Mouse (Mus musculus) forebrain, embryonic 12.5 days (tissue): ENCODE measurements around the gene Abca9. TPM values are rescaled to one million over a fixed set of nuclear protein-coding genes. Genes with fewer than 3 reads are reported as not detected.

ENCODE experiments used
- ATAC-seq: fragments of 200-750 bp; cut with Nextera tagmentation; 2 replicates; pipeline ENCODE4 v1.8.0; 2017; ENCODE audit warnings: moderate TSS enrichment; ENCODE audit not compliant: low FRiP score
- H3K27ac ChIP-seq: fragments of 300-500 bp; sonication (generic); 2 replicates; pipeline ENCODE4 v1.5.1; 2016; ENCODE audit warnings: mild to moderate bottlenecking
- H3K27me3 ChIP-seq: fragments of 300-500 bp; sonication (generic); 2 replicates; pipeline ENCODE4 v1.6.1; 2016; ENCODE audit warnings: mild to moderate bottlenecking
- H3K36me3 ChIP-seq: fragments of 300-500 bp; sonication (generic); replicated peaks from 2 replicates; pipeline ENCODE4 v1.6.1; 2016; ENCODE audit warnings: mild to moderate bottlenecking
- H3K4me1 ChIP-seq: fragments of 300-500 bp; sonication (generic); 2 replicates; pipeline ENCODE4 v1.6.1; 2016
- H3K4me2 ChIP-seq: fragments of 300-500 bp; sonication (generic); 2 replicates; pipeline ENCODE4 v1.6.1; 2016; ENCODE audit warnings: mild to moderate bottlenecking, moderate library complexity
- H3K4me3 ChIP-seq: fragments of 300-500 bp; sonication (generic); replicated peaks from 2 replicates; pipeline ENCODE4 v1.5.1; 2016; ENCODE audit warnings: mild to moderate bottlenecking
- H3K9ac ChIP-seq: fragments of 300-500 bp; sonication (generic); 2 replicates; pipeline ENCODE4 v1.6.1; 2016; ENCODE audit warnings: mild to moderate bottlenecking
- H3K9me3 ChIP-seq: fragments of 300-500 bp; sonication (generic); 2 replicates; pipeline ENCODE4 v1.6.1; 2016
- WGBS: fragments of 180-500 bp; shearing (Covaris S2); methylation state at CpG from one replicate; pipeline ENCODE4 v1.1.7; 2016; 5-methylcytosine and 5-hydroxymethylcytosine counted together
- polyA plus RNA-seq: library from polyadenylated mRNA; unstranded; fragments of >200 nt; fragmentation: Nextera tagmentation; extraction: Ambion mirVana; gene quantifications from 2 replicates; pipeline ENCODE4 v1.2.1, GENCODE M21; 2016

Abca9 gene
- polyA plus RNA-seq, 1 experiment from 2014 or later: 3.2 TPM

GRCm38 (mm10) chr11:110145421-110145820, 22.6 kb downstream of the Abca9 start:
- Histone ChIP-seq H3K4me3 (no peak overlapping the region), H3K9ac (no peak overlapping the region), H3K9me3 (no peaks in the 10 kb centered on the region), H3K27ac (no peak overlapping the region), H3K27me3 (no peaks in the 10 kb centered on the region), H3K4me1 (no peaks in the 10 kb centered on the region), H3K4me2 (no peak overlapping the region), H3K36me3 (no peaks in the 10 kb centered on the region)
- WGBS: 92% methylated on average over 11 of the region's 11 CpGs
- ATAC-seq: no peak

DNA sequence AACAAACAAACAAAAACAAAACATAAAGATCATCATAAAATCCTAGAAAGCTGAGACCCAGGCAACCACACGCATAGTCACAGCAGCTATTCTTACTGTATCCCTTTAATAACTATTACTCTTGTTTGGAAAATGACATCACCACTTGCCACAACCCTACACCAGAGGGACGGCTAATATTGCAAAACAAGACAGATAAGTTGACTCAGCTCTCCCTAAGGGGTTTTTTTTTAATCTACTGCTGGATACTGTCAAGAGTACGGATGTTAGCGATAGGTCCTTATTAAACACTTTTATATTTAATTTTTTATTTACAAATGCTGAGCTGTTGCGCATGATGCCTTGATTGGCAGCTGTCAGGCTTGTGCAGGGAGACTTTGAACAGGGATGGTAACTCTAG, 37.2 kb downstream of the Abca9 start:
- WGBS: 91% methylated on average over 5 of the region's 5 CpGs
- no peak overlapping the region for H3K4me2 ChIP-seq
- no peak overlapping the region for H3K9ac ChIP-seq
- H3K36me3 ChIP-seq: no peaks in the 10 kb centered on the region
- H3K4me1 ChIP-seq: no peaks in the 10 kb centered on the region
- no peak overlapping the region for H3K4me3 ChIP-seq
- H3K27me3 ChIP-seq: no peaks in the 10 kb centered on the region
- ATAC-seq: no peak
- no peak overlapping the region for H3K27ac ChIP-seq
- H3K9me3 ChIP-seq: no peaks in the 10 kb centered on the region

GRCm38 (mm10) chr11:110111137-110111536, 56.9 kb downstream of the Abca9 start:
- WGBS: 64% methylated on average over 4 of the region's 4 CpGs
- no peak for ATAC-seq

DNA sequence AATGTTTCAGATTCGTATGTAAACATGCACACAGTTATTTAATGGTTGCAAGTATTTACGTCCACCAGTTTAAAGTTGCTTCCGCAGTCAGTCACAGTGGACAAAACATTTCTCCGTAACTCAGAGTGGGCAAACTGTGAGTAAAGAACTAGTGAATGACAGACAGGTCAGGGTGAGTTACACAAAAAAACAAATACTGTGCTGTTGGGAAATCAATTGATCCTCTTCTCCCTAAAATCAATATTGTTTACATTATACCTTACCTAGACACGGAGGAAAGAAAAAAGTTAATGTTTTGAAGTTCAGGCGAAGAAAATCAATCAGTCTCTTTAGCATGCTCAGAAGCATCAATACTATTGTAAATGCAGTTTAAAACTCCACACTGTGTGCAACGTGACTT, 66.6 kb downstream of the Abca9 start:
- no peaks in the 10 kb centered on the region for H3K27me3 ChIP-seq
- ATAC-seq: no peak
- no peaks in the 10 kb centered on the region for H3K4me1 ChIP-seq
- no peak overlapping the region for H3K27ac ChIP-seq
- H3K4me3 ChIP-seq: no peak overlapping the region
- WGBS: 90% methylated on average over 7 of the region's 7 CpGs
- H3K9me3 ChIP-seq: no peaks in the 10 kb centered on the region
- H3K36me3 ChIP-seq: no peaks in the 10 kb centered on the region
- no peak overlapping the region for H3K4me2 ChIP-seq
- no peak overlapping the region for H3K9ac ChIP-seq

More at GRCm38 (mm10) chr11:110111137-110111536, 56.9 kb downstream of the Abca9 start:
- H3K27me3 ChIP-seq: no peaks in the 10 kb centered on the region
- H3K36me3 ChIP-seq: no peaks in the 10 kb centered on the region
- no peak overlapping the region for H3K4me2 ChIP-seq
- H3K9ac ChIP-seq: no peak overlapping the region
- H3K4me3 ChIP-seq: no peak overlapping the region
- H3K9me3 ChIP-seq: no peaks in the 10 kb centered on the region
- H3K27ac ChIP-seq: no peak overlapping the region
- no peaks in the 10 kb centered on the region for H3K4me1 ChIP-seq

- no peak for ATAC-seq
- no peaks in the 10 kb centered on the region for H3K9me3 ChIP-seq
- H3K4me2 ChIP-seq: no peak overlapping the region
- no peaks in the 10 kb centered on the region for H3K36me3 ChIP-seq
- no peaks in the 10 kb centered on the region for H3K4me1 ChIP-seq
- no peak overlapping the region for H3K27ac ChIP-seq
- no peak overlapping the region for H3K4me3 ChIP-seq
- 80% methylated on average over 4 of the region's 4 CpGs for WGBS
- H3K27me3 ChIP-seq: no peaks in the 10 kb centered on the region
- H3K9ac ChIP-seq: no peak overlapping the region
Measured at GRCm38 (mm10) chr11:110098901-110099300, 69.1 kb downstream of the Abca9 start.

GRCm38 (mm10) chr11:110097465-110097864, 70.5 kb downstream of the Abca9 start:
- H3K4me3 ChIP-seq: no peak overlapping the region
- WGBS: 88% methylated on average over 6 of the region's 6 CpGs
- no peaks in the 10 kb centered on the region for H3K27me3 ChIP-seq
- H3K9me3 ChIP-seq: no peaks in the 10 kb centered on the region
- H3K4me2 ChIP-seq: no peak overlapping the region
- H3K27ac ChIP-seq: no peak overlapping the region
- H3K36me3 ChIP-seq: no peaks in the 10 kb centered on the region
- no peaks in the 10 kb centered on the region for H3K4me1 ChIP-seq
- ATAC-seq: no peak
- no peak overlapping the region for H3K9ac ChIP-seq

DNA sequence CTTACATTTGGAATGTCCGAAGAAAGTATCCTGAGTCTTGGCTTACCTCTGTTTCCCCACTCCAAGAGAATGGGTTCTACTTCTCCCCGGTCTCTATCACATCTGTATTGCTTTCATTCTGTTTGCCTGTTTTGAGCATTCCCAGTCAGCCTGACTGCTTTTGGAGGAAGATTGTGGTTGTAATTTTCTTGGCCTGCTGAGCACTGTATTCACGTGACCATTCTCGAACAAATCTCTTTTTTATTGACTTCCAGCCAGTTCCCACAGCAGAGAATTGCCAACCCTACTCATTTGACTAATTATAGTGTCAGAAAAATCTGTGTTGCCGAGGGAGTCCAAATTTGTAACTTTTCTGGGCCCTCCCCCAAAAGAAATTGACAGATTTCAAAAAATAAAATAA, 72.1 kb downstream of the Abca9 start, which contains the start of gene Abca8a:
Abca8a (minus strand) TSS at position 121 of the 400 bp plus-strand sequence.
- no peaks in the 10 kb centered on the region for H3K4me1 ChIP-seq
- H3K4me2 ChIP-seq: no peak within 1 kb of the TSS
- no peaks in the 10 kb centered on the region for H3K9me3 ChIP-seq
- 78% methylated on average over 5 of the region's 5 CpGs for WGBS
- no peak for ATAC-seq
- no peak within 1 kb of the TSS for H3K27ac ChIP-seq
- no peak within 1 kb of the TSS for H3K9ac ChIP-seq
- no peaks in the 10 kb centered on the region for H3K27me3 ChIP-seq
- no peaks in the 10 kb centered on the region for H3K36me3 ChIP-seq
- no peak within 1 kb of the TSS for H3K4me3 ChIP-seq

DNA sequence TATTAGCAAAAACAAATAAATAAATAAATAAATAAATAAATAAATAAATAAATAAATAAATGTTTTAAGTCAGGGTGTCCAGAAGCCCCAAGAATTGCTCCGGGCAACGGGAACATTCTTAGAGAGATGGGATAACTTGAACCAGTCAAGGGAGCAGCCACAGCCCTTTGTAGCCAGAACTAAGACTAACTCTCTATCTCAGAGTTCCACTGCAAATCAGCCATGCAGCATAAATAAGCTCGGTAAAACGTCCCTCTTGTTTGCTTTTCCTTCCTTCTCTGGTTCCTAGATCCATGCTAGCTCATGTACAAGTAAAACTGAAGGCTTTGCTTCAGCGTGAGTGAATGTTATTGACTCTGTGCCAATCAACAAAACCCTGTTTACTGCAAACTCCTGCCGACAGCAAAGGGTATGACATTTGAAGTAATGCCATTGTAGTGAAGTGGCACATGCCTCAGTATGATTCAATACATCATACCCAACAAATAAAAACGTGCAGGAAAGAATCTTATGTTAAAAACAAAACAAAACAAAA, 73.1 kb downstream of the Abca9 start:
- WGBS: 70% methylated on average over 7 of the region's 7 CpGs
- H3K9me3 ChIP-seq: no peaks in the 10 kb centered on the region
- H3K4me3 ChIP-seq: no peak overlapping the region
- no peaks in the 10 kb centered on the region for H3K36me3 ChIP-seq
- no peak overlapping the region for H3K4me2 ChIP-seq
- no peaks in the 10 kb centered on the region for H3K4me1 ChIP-seq
- H3K27ac ChIP-seq: no peak overlapping the region
- no peak overlapping the region for H3K9ac ChIP-seq
- ATAC-seq: no peak
- no peaks in the 10 kb centered on the region for H3K27me3 ChIP-seq

GRCm38 (mm10) chr11:110094236-110094635, 73.8 kb downstream of the Abca9 start:
- Histone ChIP-seq H3K9ac (no peak overlapping the region), H3K4me1 (no peaks in the 10 kb centered on the region), H3K4me2 (no peak overlapping the region), H3K27me3 (no peaks in the 10 kb centered on the region), H3K27ac (no peak overlapping the region), H3K36me3 (no peaks in the 10 kb centered on the region), H3K4me3 (no peak overlapping the region), H3K9me3 (no peaks in the 10 kb centered on the region)
- WGBS: 68% methylated on average over 3 of the region's 3 CpGs
- no peak for ATAC-seq

DNA sequence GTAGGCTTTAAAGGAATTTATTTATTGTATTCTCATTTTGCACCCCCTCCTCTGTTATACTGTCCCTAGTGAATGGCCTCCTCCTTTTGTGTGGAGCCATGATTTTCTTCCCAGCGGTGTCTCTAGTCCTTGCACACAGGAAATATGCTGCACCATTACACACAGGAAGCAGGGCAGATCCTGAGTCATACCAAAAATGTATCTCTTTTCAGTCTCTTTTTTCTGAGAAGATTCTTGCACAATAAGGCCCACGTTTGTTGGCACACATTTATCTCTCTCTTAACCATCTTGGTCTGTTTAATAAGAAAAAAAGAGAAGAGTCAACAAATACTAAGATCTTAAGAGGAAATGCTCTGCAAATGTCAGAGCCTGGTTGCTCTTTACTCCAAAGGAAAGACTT, 76.7 kb downstream of the Abca9 start:
- ATAC-seq: no peak
- no peak overlapping the region for H3K4me2 ChIP-seq
- no peaks in the 10 kb centered on the region for H3K27me3 ChIP-seq
- H3K27ac ChIP-seq: no peak overlapping the region
- H3K36me3 ChIP-seq: no peaks in the 10 kb centered on the region
- H3K9ac ChIP-seq: no peak overlapping the region
- no peak overlapping the region for H3K4me3 ChIP-seq
- H3K9me3 ChIP-seq: no peaks in the 10 kb centered on the region
- no peaks in the 10 kb centered on the region for H3K4me1 ChIP-seq
- WGBS: 79% methylated on average over 2 of the region's 2 CpGs

DNA sequence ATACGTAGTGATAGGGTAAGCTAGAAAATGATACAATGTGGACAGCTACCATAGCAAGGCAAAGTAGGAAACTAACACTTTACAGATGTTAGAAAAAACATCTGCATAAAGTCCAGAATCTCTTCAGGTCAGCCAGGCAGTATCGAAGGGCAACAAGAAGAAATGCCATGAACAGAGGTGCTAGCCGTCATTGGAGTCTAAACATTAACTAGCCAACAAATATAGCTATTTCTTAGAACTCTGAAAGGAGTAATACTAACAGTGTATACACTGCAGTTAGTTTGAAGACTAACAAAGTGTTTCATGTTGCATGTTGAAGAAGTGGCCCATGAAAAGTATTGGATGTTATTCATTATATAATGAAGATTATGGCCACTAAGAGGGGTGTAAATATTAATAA, 95.8 kb downstream of the Abca9 start:
- Histone ChIP-seq H3K4me1 (no peaks in the 10 kb centered on the region), H3K4me3 (no peak overlapping the region), H3K27ac (no peak overlapping the region), H3K27me3 (no peaks in the 10 kb centered on the region), H3K9me3 (no peaks in the 10 kb centered on the region), H3K36me3 (no peaks in the 10 kb centered on the region), H3K4me2 (no peak overlapping the region), H3K9ac (no peak overlapping the region)
- WGBS: 86% methylated on average over 3 of the region's 3 CpGs
- no peak for ATAC-seq

DNA sequence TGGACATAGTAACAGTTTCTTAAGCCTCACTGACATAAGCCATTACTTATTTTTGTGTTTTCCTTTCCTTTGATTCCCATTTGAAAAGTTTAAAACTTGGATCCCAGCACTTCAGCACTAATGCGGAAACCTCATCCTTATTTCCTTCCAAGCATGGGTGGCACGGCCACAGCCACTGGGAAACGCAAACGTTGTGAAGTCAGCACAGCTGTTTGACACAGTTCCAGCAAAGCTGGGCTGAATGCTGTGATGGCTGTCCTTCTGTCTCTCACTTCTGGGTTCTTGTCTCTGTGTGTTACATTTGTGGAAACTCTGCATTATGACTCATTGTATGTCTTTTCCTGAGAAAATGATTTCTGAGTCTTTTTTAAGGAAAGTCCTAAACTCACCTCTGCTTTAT, 107.0 kb downstream of the Abca9 start:
- H3K4me3 ChIP-seq: no peak overlapping the region
- no peak overlapping the region for H3K4me2 ChIP-seq
- H3K27me3 ChIP-seq: no peaks in the 10 kb centered on the region
- H3K9me3 ChIP-seq: no peaks in the 10 kb centered on the region
- no peaks in the 10 kb centered on the region for H3K4me1 ChIP-seq
- H3K27ac ChIP-seq: no peak overlapping the region
- H3K9ac ChIP-seq: no peak overlapping the region
- 80% methylated on average over 4 of the region's 4 CpGs for WGBS
- ATAC-seq: no peak
- no peaks in the 10 kb centered on the region for H3K36me3 ChIP-seq

GRCm38 (mm10) chr11:110060127-110060526, 107.9 kb downstream of the Abca9 start:
- Histone ChIP-seq H3K27ac (no peak overlapping the region), H3K4me3 (no peak overlapping the region), H3K9me3 (no peaks in the 10 kb centered on the region), H3K4me2 (no peak overlapping the region), H3K36me3 (no peaks in the 10 kb centered on the region), H3K4me1 (no peaks in the 10 kb centered on the region), H3K27me3 (no peaks in the 10 kb centered on the region), H3K9ac (no peak overlapping the region)
- ATAC-seq: no peak
- WGBS: 64% methylated on average over 2 of the region's 2 CpGs
